Mouse (Mus musculus) heart, embryonic 16.5 days (tissue): Measurements from ENCODE around the gene Brca1. TPM values are rescaled to one million over a fixed set of nuclear protein-coding genes. Genes with fewer than 3 reads are reported as not detected.
"Not testable (repeated sequence)": the region's sequence is repeated elsewhere in the genome, so short reads cannot be mapped to it uniquely, and the experiment has no call there.

Experiments used
- ATAC-seq: fragments of 200-750 bp; cut with Nextera tagmentation; replicated peaks from 2 replicates; pipeline ENCODE4 v1.8.0; 2017; ENCODE audit warnings: moderate number of reproducible peaks; ENCODE audit not compliant: insufficient read depth, low FRiP score; ENCODE audit errors: extremely low read depth
- H3K27ac ChIP-seq: fragments of 300-500 bp; sonication (generic); 2 replicates; pipeline ENCODE4 v1.5.1; 2014; ENCODE audit warnings: mild to moderate bottlenecking, low read length, control low read depth, moderate library complexity
- H3K27me3 ChIP-seq: fragments of 300-500 bp; sonication (generic); 2 replicates; pipeline ENCODE4 v1.6.1; 2014; ENCODE audit warnings: low read length, mixed read lengths; ENCODE audit not compliant: control insufficient read depth, insufficient read depth
- H3K36me3 ChIP-seq: fragments of 300-500 bp; sonication (generic); 2 replicates; pipeline ENCODE4 v1.6.1; 2014; ENCODE audit not compliant: control insufficient read depth, insufficient read depth
- H3K4me1 ChIP-seq: fragments of 300-500 bp; sonication (generic); 2 replicates; pipeline ENCODE4 v1.6.1; 2014; ENCODE audit warnings: low read length, mixed read lengths; ENCODE audit not compliant: control insufficient read depth, insufficient read depth
- H3K4me2 ChIP-seq: fragments of 300-500 bp; sonication (generic); 2 replicates; pipeline ENCODE4 v1.6.1; 2014; ENCODE audit warnings: low read depth, mild to moderate bottlenecking, control low read depth, low read length
- H3K4me3 ChIP-seq: fragments of 300-500 bp; sonication (generic); 2 replicates; pipeline ENCODE4 v1.5.1; 2014; ENCODE audit warnings: mild to moderate bottlenecking, control low read depth, low read length
- H3K9ac ChIP-seq: fragments of 300-500 bp; sonication (generic); 2 replicates; pipeline ENCODE4 v1.6.1; 2014; ENCODE audit warnings: low read length, control low read depth
- H3K9me3 ChIP-seq: fragments of 300-500 bp; sonication (generic); replicated peaks from 2 replicates; pipeline ENCODE4 v1.6.1; 2016; ENCODE audit warnings: low read length; ENCODE audit not compliant: control insufficient read depth
- WGBS: fragments of 180-500 bp; shearing (Covaris S2); extraction: QIAGEN DNeasy Blood & Tissue Kit; methylation state at CpG from one replicate; pipeline ENCODE4 v1.1.7; 2014; 5-methylcytosine and 5-hydroxymethylcytosine counted together
- polyA plus RNA-seq: library from polyadenylated mRNA; unstranded; fragments of >200 nt; fragmentation: Nextera tagmentation; extraction: Ambion mirVana; gene quantifications from 2 replicates; pipeline ENCODE4 v1.2.1, GENCODE M21; 2015

Gene Brca1
- polyA plus RNA-seq, 1 experiment from 2014 or later, result 7.1 TPM

GRCm38 (mm10) chr11:101442127-101442693 lies 109.5 kb downstream of the Brca1 start, which contains the start of gene Rpl27:
TSS of gene Rpl27 (plus strand) at chr11:101442298.
- H3K4me2 ChIP-seq, result peak within 1 kb of the TSS; percentile 76
- peak; percentile 99 for ATAC-seq
- H3K9me3 ChIP-seq, result no peaks in the 10 kb centered on the region
- peaks cover 20% of the 10 kb centered on the region for H3K36me3 ChIP-seq
- peak within 1 kb of the TSS; percentile 95 for H3K9ac ChIP-seq
- peak within 1 kb of the TSS; percentile 91 for H3K4me3 ChIP-seq
- peak within 1 kb of the TSS; percentile 91 for H3K27ac ChIP-seq
- no peaks in the 10 kb centered on the region for H3K27me3 ChIP-seq
- WGBS, result under 1% methylated on average over 42 of the region's 42 CpGs
- H3K4me1 ChIP-seq, result peaks cover 7% of the 10 kb centered on the region

- not testable (repeated sequence) for H3K9ac ChIP-seq, ATAC-seq
- 36% methylated on average over 14 of the region's 15 CpGs for WGBS
Observed at GRCm38 (mm10) chr11:101441450-101442126, 110.2 kb downstream of the Brca1 start.

More at GRCm38 (mm10) chr11:101441450-101442126, 110.2 kb downstream of the Brca1 start:
- Histone ChIP-seq H3K4me2 (peak overlapping the region; percentile 65), H3K4me3 (peak overlapping the region; percentile 43), H3K36me3 (peaks cover 20% of the 10 kb centered on the region)
- not testable (repeated sequence) for H3K27ac ChIP-seq, H3K9me3 ChIP-seq, H3K4me1 ChIP-seq, H3K27me3 ChIP-seq

Other genes with a start within 250 kb of the Brca1 start
- gene Becn1, start 249.7 kb downstream of the Brca1 start, polyA plus RNA-seq, result 135 TPM in 2 replicates
- gene Psme3, start 235.7 kb downstream of the Brca1 start, polyA plus RNA-seq, result 94.1 and 103 TPM in 2 replicates
- 0.89 and 0.92 TPM in 2 replicates for gene Aoc2, start 226.9 kb downstream of the Brca1 start, polyA plus RNA-seq
- 2.2 and 2.6 TPM in 2 replicates for gene Aoc3, start 221.3 kb downstream of the Brca1 start, polyA plus RNA-seq
- not detected in 2 replicates for gene G6pc, start 184.4 kb downstream of the Brca1 start, polyA plus RNA-seq
- gene Aarsd1, start 134.3 kb downstream of the Brca1 start, polyA plus RNA-seq, result 42.8 and 44.6 TPM in 2 replicates
- 15.8 and 17.2 TPM in 2 replicates for gene Gm27029, start 127.2 kb downstream of the Brca1 start, polyA plus RNA-seq
- gene Rundc1, start 126.9 kb downstream of the Brca1 start, polyA plus RNA-seq, result 15.4 and 17.0 TPM in 2 replicates
- gene Ptges3l, start 126.6 kb downstream of the Brca1 start, polyA plus RNA-seq, result 78.9 and 83.6 TPM in 2 replicates
- 166 and 174 TPM in 2 replicates for gene Rpl27, start 109.7 kb downstream of the Brca1 start, polyA plus RNA-seq
- 25.1 and 31.9 TPM in 2 replicates for gene Ifi35, start 103.5 kb downstream of the Brca1 start, polyA plus RNA-seq
- 7.9 and 8.2 TPM in 2 replicates for gene Rnd2, start 87.0 kb downstream of the Brca1 start, polyA plus RNA-seq
- gene Vat1, start 85.7 kb downstream of the Brca1 start, polyA plus RNA-seq, result 33.0 and 37.9 TPM in 2 replicates
- 65.4 and 65.5 TPM in 2 replicates for gene Nbr1, start 194 bp upstream of the Brca1 start, polyA plus RNA-seq
- gene Tmem106a, start 30.3 kb upstream of the Brca1 start, polyA plus RNA-seq, result 3.5 and 4.3 TPM in 2 replicates
- not detected in 2 replicates for gene Gm11634, start 47.3 kb upstream of the Brca1 start, polyA plus RNA-seq
- 48.5 and 53.1 TPM in 2 replicates for gene Rdm1, start 75.2 kb upstream of the Brca1 start, polyA plus RNA-seq
- gene Arl4d, start 113.6 kb upstream of the Brca1 start, polyA plus RNA-seq, result 6.4 and 7.8 TPM in 2 replicates
- 19.4 and 19.5 TPM in 2 replicates for gene Dhx8, start 181.0 kb upstream of the Brca1 start, polyA plus RNA-seq
- 3.3 and 4.2 TPM in 2 replicates for gene Etv4, start 233.4 kb upstream of the Brca1 start, polyA plus RNA-seq